Mouse (Mus musculus): ENCODE results near the gene Aif1l.

DNA sequence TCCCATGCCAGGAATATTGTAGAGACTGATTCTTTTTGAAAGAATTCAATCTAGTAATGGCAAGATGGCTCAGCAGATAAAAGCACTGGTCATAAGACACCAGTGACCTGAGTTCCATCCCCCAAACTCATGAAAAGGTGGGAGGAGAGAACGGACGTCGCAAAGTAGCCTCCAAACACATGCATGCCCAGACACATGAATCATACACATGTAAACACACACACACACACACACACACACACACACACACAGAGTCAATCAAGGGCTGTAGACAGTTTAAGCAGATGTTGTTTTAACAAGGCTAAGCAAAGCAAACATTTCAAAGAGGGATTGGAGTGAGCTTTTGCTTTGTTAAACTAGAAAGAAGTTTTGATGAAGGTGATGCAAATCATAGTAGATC, 14.3 kb downstream of the Aif1l start:
- TF ChIP-seq CTCF (IDR thresholded peaks at IDR 0.05; ENCODE audit: borderline replicate concordance, extremely low read depth, insufficient read depth, insufficient read length) (no peak), POLR2A (IDR thresholded peaks at IDR 0.05; ENCODE audit: borderline replicate concordance, extremely low read depth, insufficient read depth, insufficient read length, poor library complexity, severe bottlenecking) (no peak)
